Mouse (Mus musculus) cerebellum, adult 2 months (tissue): ENCODE results near the gene Fcgr4. TPM values are rescaled to one million over a fixed set of nuclear protein-coding genes. Genes with fewer than 3 reads are reported as not detected.

ENCODE experiments used
- DNase-seq, 2 experiments: peaks; one replicate each; pipeline ENCODE4 v3.0.0; 2021
- H3K27ac ChIP-seq: fragments of 200-500 bp; 2 replicates; pipeline ENCODE4 v1.5.1; 2012; ENCODE audit warnings: low read length, control low read depth, inconsistent platforms; ENCODE audit not compliant: insufficient read depth
- H3K27me3 ChIP-seq: fragments of 200-500 bp; 2 replicates; pipeline ENCODE4 v1.6.1; 2012; ENCODE audit warnings: inconsistent platforms, mild to moderate bottlenecking, low read length, moderate library complexity; ENCODE audit not compliant: control insufficient read depth, insufficient read depth
- H3K4me1 ChIP-seq: fragments of 200-500 bp; 2 replicates; pipeline ENCODE4 v1.6.1; 2011; ENCODE audit warnings: low read length; ENCODE audit not compliant: control insufficient read depth, insufficient read depth
- H3K4me3 ChIP-seq: fragments of 200-500 bp; replicated peaks from 2 replicates; pipeline ENCODE3; 2011; ENCODE audit warnings: mild to moderate bottlenecking, low read depth, low read length, control low read depth; ENCODE audit not compliant: insufficient read depth
- CTCF ChIP-seq: fragments of 200-500 bp; IDR thresholded peaks from 2 replicates; pipeline ENCODE4 v1.5.1; 2011; ENCODE audit warnings: low read depth, mild to moderate bottlenecking, control low read depth, low read length, moderate library complexity, borderline replicate concordance; ENCODE audit not compliant: insufficient read depth
- POLR2A ChIP-seq: fragments of 200-500 bp; IDR thresholded peaks from 2 replicates; pipeline ENCODE4 v1.6.1; 2011; ENCODE audit warnings: low read length, control low read depth, borderline replicate concordance; ENCODE audit not compliant: insufficient read depth
- WGBS: fragments of 180-500 bp; shearing (Covaris S2); methylation state at CpG from one replicate; pipeline ENCODE4 v1.1.7; 2018; 5-methylcytosine and 5-hydroxymethylcytosine counted together
- polyA plus RNA-seq: library from polyadenylated mRNA; depleted of rRNA; stranded (reverse); fragments of >200 nt; gene quantifications from 2 replicates; pipeline ENCODE4 v1.2.3, GENCODE M21; 2012

The Fcgr4 gene
- polyA plus RNA-seq, 1 experiment: 0.18 TPM

DNA sequence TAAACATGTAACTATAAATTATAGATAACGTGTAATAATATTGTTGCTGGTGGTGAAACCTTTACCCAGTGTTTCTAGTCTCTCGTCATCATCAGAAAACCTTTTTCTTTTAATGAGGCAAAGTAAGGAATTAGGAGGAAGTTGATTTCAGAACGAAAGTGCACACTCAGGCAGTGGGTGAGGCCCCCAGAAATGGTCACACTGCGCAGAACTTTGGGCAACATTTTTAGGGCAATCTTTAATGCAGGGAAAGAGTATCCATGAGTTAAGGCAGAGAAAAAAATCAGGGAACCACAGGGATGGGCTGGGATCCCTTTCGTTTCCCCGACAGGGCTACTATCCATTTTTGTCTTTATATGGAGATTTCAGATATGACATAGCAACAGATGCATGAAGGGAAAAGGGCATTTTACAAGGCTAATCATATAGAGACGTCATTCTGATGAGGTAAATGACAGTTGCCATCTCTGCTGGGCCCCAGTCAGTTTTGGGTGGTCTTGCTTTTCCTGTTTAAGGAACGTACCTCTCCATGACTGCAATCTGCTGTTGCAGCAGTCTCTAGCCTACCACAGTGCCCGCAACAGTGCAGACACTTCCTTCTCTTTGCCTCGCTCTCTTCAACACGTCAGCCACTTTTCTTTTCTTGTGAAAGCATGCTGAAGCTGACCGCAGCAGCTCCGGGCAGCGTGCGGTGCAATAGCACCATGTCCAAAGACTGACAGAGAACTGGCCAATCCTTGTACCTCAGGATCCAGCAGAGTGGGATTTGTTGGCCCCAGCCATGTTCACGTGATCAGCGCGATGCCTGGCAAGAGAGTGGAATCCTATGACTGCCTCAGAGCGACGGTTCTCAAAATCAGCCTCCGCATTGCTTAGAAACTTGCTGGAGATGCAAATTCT, 20.7 kb upstream of the Fcgr4 start:
- peak overlapping the region; percentile 25 for H3K4me3 ChIP-seq

GRCm38 (mm10) chr1:170999811-171000210, 18.9 kb upstream of the Fcgr4 start:
- H3K4me3 ChIP-seq: no peak overlapping the region
- H3K27ac ChIP-seq: no peak overlapping the region
- H3K27me3 ChIP-seq: no peaks in the 10 kb centered on the region
- DNase-seq: no peak
- TF ChIP-seq POLR2A (no peak), CTCF (no peak)
- no peaks in the 10 kb centered on the region for H3K4me1 ChIP-seq

More for the DNA sequence above, 20.7 kb upstream of the Fcgr4 start:
- WGBS: 43% methylated on average over 21 of the region's 21 CpGs
- Histone ChIP-seq H3K4me1 (no peaks in the 10 kb centered on the region), H3K27ac (no peak overlapping the region), H3K27me3 (no peaks in the 10 kb centered on the region)
- peak; percentile 25 to 28 for DNase-seq
- TF ChIP-seq CTCF: no peak

- no peaks in the 10 kb centered on the region for H3K4me1 ChIP-seq
- 72% methylated on average over 6 of the region's 6 CpGs for WGBS
- H3K27me3 ChIP-seq: no peaks in the 10 kb centered on the region
- H3K4me3 ChIP-seq: no peak overlapping the region
- H3K27ac ChIP-seq: no peak overlapping the region
- TF ChIP-seq CTCF (no peak), POLR2A (no peak)
- DNase-seq: no peak
Observed at GRCm38 (mm10) chr1:171005081-171005480, 13.6 kb upstream of the Fcgr4 start.

DNA sequence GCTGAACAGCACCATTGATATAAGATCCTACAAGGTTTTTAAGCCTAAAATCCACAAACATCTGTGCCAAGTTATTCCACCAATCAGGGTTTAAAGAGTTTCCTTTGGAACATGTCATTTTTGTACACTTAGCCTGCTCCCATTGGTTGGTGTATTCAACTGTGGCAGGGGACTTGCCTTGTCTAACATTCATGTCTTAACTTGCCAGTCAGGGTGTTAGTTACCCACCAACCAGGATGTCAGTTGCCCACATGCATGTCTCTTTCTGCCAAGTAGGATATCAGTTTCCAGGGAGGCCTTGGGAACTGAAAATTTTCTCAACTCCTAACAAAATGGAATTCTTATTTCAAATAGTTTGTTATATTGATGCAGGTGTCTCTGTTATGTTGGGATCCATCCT, 13.1 kb upstream of the Fcgr4 start:
- H3K27me3 ChIP-seq: no peaks in the 10 kb centered on the region
- H3K27ac ChIP-seq: no peak overlapping the region
- no peak for TF ChIP-seq CTCF
- no peak for TF ChIP-seq POLR2A
- H3K4me3 ChIP-seq: no peak overlapping the region
- H3K4me1 ChIP-seq: no peaks in the 10 kb centered on the region
- DNase-seq: no peak

DNA sequence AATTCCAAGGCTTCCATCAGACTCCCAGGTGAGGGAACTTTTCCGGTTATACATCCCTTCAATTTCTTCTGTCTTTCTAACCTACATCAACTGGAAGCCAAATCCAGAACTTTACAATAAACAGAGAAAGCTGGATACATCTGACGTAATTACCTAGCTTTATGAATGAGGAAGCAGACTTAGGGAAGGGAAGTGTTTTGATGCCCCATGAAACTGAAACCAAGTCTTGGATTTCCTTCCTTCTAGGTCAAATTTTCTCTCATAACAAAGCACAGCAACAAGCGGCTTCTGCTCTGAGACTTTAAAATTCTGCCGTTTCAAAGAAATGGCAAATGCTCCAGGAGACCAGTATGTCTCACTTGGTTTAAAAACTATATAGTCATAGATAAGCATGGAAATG, 12.4 kb upstream of the Fcgr4 start:
- H3K27me3 ChIP-seq: no peaks in the 10 kb centered on the region
- no peaks in the 10 kb centered on the region for H3K4me1 ChIP-seq
- TF ChIP-seq CTCF (no peak), POLR2A (no peak)
- 92% methylated on average over 4 of the region's 4 CpGs for WGBS
- H3K27ac ChIP-seq: no peak overlapping the region
- DNase-seq: no peak
- H3K4me3 ChIP-seq: no peak overlapping the region

DNA sequence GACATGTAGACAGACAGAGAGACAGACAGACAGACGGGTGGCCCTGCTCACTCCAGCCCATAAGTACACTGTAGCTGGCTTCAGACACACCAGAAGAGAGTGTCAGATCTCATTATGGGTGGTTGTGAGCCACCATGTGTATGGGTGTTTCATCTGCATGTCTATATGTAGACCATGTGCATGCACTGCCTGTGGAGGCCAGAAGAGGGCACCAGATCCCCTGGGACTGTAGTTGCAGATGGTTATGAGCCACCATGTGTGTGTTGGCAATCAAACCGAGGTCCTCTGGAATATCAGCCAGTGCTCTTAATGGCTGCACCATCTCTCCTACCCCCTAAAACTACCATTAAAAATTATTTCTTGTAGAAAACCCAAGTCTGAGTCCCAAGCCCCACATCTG, 11.8 kb upstream of the Fcgr4 start:
- Histone ChIP-seq H3K4me3 (no peak overlapping the region), H3K27ac (no peak overlapping the region), H3K4me1 (no peaks in the 10 kb centered on the region), H3K27me3 (no peaks in the 10 kb centered on the region)
- TF ChIP-seq POLR2A (no peak), CTCF (no peak)
- 77% methylated on average over 2 of the region's 2 CpGs for WGBS
- DNase-seq: no peak

DNA sequence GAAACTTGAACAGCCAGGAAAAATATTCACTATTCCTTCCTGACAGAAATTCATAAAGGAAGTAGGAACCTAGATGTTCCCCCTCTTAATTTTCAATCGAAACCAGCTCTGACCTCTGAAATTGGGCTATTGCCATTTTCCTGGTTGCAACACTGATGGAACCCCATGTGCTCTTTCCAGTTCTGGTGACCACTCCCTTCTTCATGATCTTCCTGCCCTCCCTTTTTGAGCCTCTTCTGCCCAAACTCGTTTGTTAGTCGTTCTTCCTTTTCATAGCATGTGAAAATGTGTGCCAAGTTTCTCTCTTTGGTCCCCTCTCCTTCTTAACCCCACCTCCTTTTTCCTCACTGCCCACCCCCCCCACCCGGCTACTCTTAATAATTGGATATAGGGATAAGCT, 7.0 kb upstream of the Fcgr4 start:
- 67% methylated on average over 4 of the region's 4 CpGs for WGBS
- no peak for DNase-seq
- TF ChIP-seq POLR2A (no peak), CTCF (no peak)
- Histone ChIP-seq H3K27ac (no peak overlapping the region), H3K4me3 (no peak overlapping the region), H3K27me3 (no peaks in the 10 kb centered on the region), H3K4me1 (no peaks in the 10 kb centered on the region)

- H3K27me3 ChIP-seq: no peaks in the 10 kb centered on the region
- no peak overlapping the region for H3K4me3 ChIP-seq
- no peak overlapping the region for H3K27ac ChIP-seq
- no peaks in the 10 kb centered on the region for H3K4me1 ChIP-seq
- DNase-seq: no peak
- WGBS: 87% methylated on average over 6 of the region's 6 CpGs
- no peak for TF ChIP-seq POLR2A
- no peak for TF ChIP-seq CTCF
Observed at GRCm38 (mm10) chr1:171016676-171017356, 1.9 kb upstream of the Fcgr4 start.
